Mouse (Mus musculus): ENCODE data around the gene Gm20765. TPM values are rescaled to one million over a fixed set of nuclear protein-coding genes. Genes with fewer than 3 reads are reported as not detected.
"Not testable (repeated sequence)": the region's sequence is repeated elsewhere in the genome, so short reads cannot be mapped to it uniquely, and the experiment has no call there.

Gm20765 gene
- not detected in 2 replicates for total RNA-seq (2017)

DNA sequence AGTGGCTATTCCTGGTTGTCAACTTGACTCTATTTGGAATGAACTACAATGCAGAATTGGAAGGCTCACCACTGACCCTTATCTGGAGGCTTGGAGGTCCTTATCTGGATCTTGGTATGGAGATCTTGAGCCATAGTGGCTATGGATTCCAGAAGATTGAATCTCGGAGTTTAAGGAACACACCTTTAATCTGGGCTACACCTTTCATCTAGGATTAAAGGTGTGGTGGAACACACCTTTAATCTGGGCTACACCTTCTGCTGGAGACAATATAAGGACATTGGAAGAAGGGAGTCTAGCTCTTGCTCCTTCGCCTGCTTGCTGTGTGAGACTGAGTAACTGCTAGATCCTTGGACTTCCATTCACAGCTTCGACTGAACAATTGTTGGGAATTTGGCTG, at the start of gene Gm20765:
TSS of gene Gm20765 (plus strand) at position 301 of the 400 bp plus-strand sequence.
- not testable (repeated sequence) for ATAC-seq (replicated peaks; ENCODE audit: low read depth, poor library complexity, severe bottlenecking)

GRCm38 (mm10) chr10:104142687-104143086, 42.6 kb upstream of the Gm20765 start, which contains the start of gene Gm21293:
Gene Gm21293 (plus strand): TSS chr10:104142987.
- not testable (repeated sequence) for ATAC-seq (replicated peaks; ENCODE audit: low read depth, poor library complexity, severe bottlenecking)

DNA sequence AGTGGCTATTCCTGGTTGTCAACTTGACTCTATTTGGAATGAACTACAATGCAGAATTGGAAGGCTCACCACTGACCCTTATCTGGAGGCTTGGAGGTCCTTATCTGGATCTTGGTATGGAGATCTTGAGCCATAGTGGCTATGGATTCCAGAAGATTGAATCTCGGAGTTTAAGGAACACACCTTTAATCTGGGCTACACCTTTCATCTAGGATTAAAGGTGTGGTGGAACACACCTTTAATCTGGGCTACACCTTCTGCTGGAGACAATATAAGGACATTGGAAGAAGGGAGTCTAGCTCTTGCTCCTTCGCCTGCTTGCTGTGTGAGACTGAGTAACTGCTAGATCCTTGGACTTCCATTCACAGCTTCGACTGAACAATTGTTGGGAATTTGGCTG, 34.1 kb upstream of the Gm20765 start, which contains the start of gene Gm6763:
TSS of gene Gm6763 (plus strand) at position 301 of the 400 bp plus-strand sequence.
- ATAC-seq (replicated peaks; ENCODE audit: low read depth, poor library complexity, severe bottlenecking) = not testable (repeated sequence)

GRCm38 (mm10) chr10:104159706-104160105, 25.6 kb upstream of the Gm20765 start, which contains the start of gene Gm8764:
Gene Gm8764 (plus strand): TSS chr10:104160006.
- ATAC-seq (replicated peaks; ENCODE audit: low read depth, poor library complexity, severe bottlenecking) = not testable (repeated sequence)

GRCm38 (mm10) chr10:104168215-104168614, 17.1 kb upstream of the Gm20765 start, which contains the start of gene Gm21304:
Gene Gm21304 (plus strand): TSS chr10:104168515.
- not testable (repeated sequence) for ATAC-seq (replicated peaks; ENCODE audit: low read depth, poor library complexity, severe bottlenecking)

GRCm38 (mm10) chr10:104176724-104177123, 8.6 kb upstream of the Gm20765 start, which contains the start of gene Gm21312:
Gene Gm21312 (plus strand): TSS chr10:104177024.
- not testable (repeated sequence) for ATAC-seq (replicated peaks; ENCODE audit: low read depth, poor library complexity, severe bottlenecking)

DNA sequence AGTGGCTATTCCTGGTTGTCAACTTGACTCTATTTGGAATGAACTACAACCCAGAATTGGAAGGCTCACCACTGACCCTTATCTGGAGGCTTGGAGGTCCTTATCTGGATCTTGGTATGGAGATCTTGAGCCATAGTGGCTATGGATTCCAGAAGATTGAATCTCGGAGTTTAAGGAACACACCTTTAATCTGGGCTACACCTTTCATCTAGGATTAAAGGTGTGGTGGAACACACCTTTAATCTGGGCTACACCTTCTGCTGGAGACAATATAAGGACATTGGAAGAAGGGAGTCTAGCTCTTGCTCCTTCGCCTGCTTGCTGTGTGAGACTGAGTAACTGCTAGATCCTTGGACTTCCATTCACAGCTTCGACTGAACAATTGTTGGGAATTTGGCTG, 8.4 kb downstream of the Gm20765 start, which contains the start of gene Gm4340:
TSS of gene Gm4340 (plus strand) at position 301 of the 400 bp plus-strand sequence.
- not testable (repeated sequence) for ATAC-seq (replicated peaks; ENCODE audit: low read depth, poor library complexity, severe bottlenecking)

GRCm38 (mm10) chr10:104209655-104210054, 24.3 kb downstream of the Gm20765 start:
- no peak for ATAC-seq (replicated peaks; ENCODE audit: low read depth, poor library complexity, severe bottlenecking)

DNA sequence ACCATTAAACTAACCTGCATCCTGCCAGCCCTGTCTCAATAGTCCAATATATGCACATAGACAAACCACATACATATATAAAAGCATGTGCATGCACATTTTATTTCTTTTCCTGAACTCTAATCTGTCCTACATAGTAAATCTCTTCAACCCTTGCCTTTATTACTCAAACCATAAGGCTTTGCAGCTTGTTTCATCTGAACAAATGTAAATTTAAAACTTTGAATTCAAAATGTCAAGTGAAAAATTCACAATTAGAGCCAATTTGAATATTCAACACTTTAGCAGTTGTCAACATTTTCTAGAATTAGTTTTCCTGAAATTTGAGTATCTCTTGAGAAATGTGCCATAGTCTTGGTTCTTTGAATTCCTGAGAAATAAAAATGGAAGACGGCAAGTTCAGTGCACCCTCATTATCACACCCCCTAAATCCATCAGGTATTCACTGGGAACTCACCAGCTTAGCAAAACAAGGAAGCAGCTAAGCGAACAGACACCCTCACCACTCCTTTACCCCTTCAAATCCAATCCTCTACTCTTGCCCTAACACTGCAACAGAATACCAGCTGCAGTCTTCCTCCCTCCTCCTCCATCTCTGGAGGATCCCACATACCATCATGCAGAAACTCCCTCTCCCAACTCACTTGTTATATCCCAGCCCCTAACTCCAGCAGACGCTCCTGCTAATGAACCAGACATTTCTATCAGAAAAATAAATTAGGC, 25.1 kb downstream of the Gm20765 start:
- no peak for ATAC-seq (replicated peaks; ENCODE audit: low read depth, poor library complexity, severe bottlenecking)

GRCm38 (mm10) chr10:104214527-104214926, 29.2 kb downstream of the Gm20765 start:
- no peak for ATAC-seq (replicated peaks; ENCODE audit: low read depth, poor library complexity, severe bottlenecking)

DNA sequence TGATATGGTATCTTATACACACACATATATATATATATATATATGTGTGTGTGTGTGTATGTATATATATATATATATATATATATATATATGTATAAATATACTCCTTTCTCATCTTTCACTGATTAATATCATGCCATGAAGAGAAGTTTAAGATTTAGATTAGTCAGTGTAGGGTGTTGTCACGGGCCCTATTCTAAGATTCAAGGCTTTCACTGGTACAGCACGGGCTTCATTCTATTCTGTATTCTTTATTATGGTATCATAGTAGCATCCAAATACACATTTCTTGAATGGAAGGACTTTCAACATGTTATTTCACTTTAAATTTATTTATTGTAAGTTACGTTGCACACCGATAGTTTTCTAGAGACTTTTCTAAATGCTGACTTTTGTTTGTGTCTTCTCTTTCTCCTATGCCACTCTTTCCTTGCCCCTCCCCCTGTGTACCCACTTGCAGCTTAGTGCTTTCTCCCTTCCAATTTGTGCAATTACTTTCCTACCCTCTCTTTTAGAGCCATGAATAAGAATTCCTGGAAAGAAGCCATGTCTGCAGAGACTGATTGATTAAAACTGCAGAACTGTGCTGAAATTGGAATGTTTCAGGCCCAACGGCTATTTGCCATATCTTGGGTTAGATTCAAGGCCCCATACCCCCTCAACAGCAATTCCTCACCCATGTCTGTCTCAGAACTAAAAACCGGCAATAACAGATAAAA, 35.1 kb downstream of the Gm20765 start:
- no peak for ATAC-seq (replicated peaks; ENCODE audit: low read depth, poor library complexity, severe bottlenecking)

Other genes with a start within 250 kb of the Gm20765 start
- not detected in 2 replicates for gene Gm21293, start 42.5 kb upstream of the Gm20765 start, total RNA-seq (2017)
- gene Gm6763, start 34.0 kb upstream of the Gm20765 start, total RNA-seq (2017) = not detected in 2 replicates
- gene Gm8764, start 25.5 kb upstream of the Gm20765 start, total RNA-seq (2017) = not detected in 2 replicates
- not detected in 2 replicates for gene Gm21304, start 17.0 kb upstream of the Gm20765 start, total RNA-seq (2017)
- gene Gm21312, start 8.5 kb upstream of the Gm20765 start, total RNA-seq (2017) = not detected in 2 replicates
- not detected in 2 replicates for gene Gm4340, start 8.5 kb downstream of the Gm20765 start, total RNA-seq (2017)